Mouse (Mus musculus) layer of hippocampus, adult 2 months (tissue): ENCODE measurements around the gene Th. TPM values are rescaled to one million over a fixed set of nuclear protein-coding genes. Genes with fewer than 3 reads are reported as not detected.
A peak's percentile ranks its signal among the peaks of the same experiment; 100 is the strongest.

Experiments used
- DNase-seq, 2 experiments: peaks; one replicate each; pipeline ENCODE4 v3.0.0; 2022; ENCODE audit warnings: low spot score in 2 of 2
- H3K27ac ChIP-seq: fragments of 200-600 bp; 2 replicates; pipeline ENCODE4 v1.8.1; 2022
- H3K4me3 ChIP-seq: fragments of 200-600 bp; 2 replicates; pipeline ENCODE4 v1.8.1; 2022; ENCODE audit warnings: mild to moderate bottlenecking
- CTCF ChIP-seq: fragments of 200-600 bp; conservative IDR thresholded peaks from 2 replicates; pipeline ENCODE4 v1.8.1; 2022; ENCODE audit warnings: antibody characterized with exemption, mild to moderate bottlenecking, moderate library complexity
- total RNA-seq, 2 experiments: library from RNA; stranded (reverse); gene quantifications; 2 replicates each; pipeline ENCODE4 v1.2.3; 2021

Th gene
- total RNA-seq, 2 experiments from 2014 or later = 0.36 to 0.93 TPM

GRCm38 (mm10) chr7:142895223-142895840 lies 35.6 kb downstream of the Th start:
- TF ChIP-seq CTCF = no peak
- DNase-seq = no peak
- Histone ChIP-seq H3K27ac (no peak overlapping the region), H3K4me3 (no peak overlapping the region)

- no peak overlapping the region for H3K27ac ChIP-seq
- peak; percentile 66 to 90 for DNase-seq
- peak; percentile 98 for TF ChIP-seq CTCF
- no peak overlapping the region for H3K4me3 ChIP-seq
Observed at GRCm38 (mm10) chr7:142894669-142895068, 36.3 kb downstream of the Th start.

- no peak for TF ChIP-seq CTCF
Observed at GRCm38 (mm10) chr7:142893721-142894639, 36.9 kb downstream of the Th start.

GRCm38 (mm10) chr7:142893296-142893695 lies 37.6 kb downstream of the Th start:
- no peak for TF ChIP-seq CTCF
- no peak overlapping the region for H3K4me3 ChIP-seq
- no peak overlapping the region for H3K27ac ChIP-seq
- no peak for DNase-seq

More at GRCm38 (mm10) chr7:142893721-142894639, 36.9 kb downstream of the Th start:
- no peak overlapping the region for H3K27ac ChIP-seq
- DNase-seq = no peak
- no peak overlapping the region for H3K4me3 ChIP-seq

GRCm38 (mm10) chr7:142869419-142870163 lies 61.3 kb downstream of the Th start:
- Histone ChIP-seq H3K27ac (no peak overlapping the region), H3K4me3 (no peak overlapping the region)
- TF ChIP-seq CTCF = no peak
- no peak for DNase-seq

- H3K4me3 ChIP-seq = no peak overlapping the region
- no peak overlapping the region for H3K27ac ChIP-seq
- peak; percentile 83 for TF ChIP-seq CTCF
- DNase-seq = peak; percentile 16 to 33
Observed at GRCm38 (mm10) chr7:142850681-142851080, 80.2 kb downstream of the Th start.

Other genes with a start within 250 kb of the Th start
- gene Ins2, start 187.7 kb downstream of the Th start, total RNA-seq = not detected
- under 1 TPM; 0.28 to 0.37 TPM for gene Ascl2, start 38.1 kb upstream of the Th start, total RNA-seq
- gene Tspan32, start 73.9 kb upstream of the Th start, total RNA-seq = under 1 TPM in 1 of 2 experiments, not detected in 1; 0.36 TPM
- 100 to 1,000 TPM; 419 to 448 TPM for gene Cd81, start 121.6 kb upstream of the Th start, total RNA-seq
- 10 to 100 TPM; 38.5 to 41.4 TPM for gene Tssc4, start 138.1 kb upstream of the Th start, total RNA-seq
- gene Trpm5, start 163.5 kb upstream of the Th start, total RNA-seq = not detected
- under 1 TPM; 0.29 to 0.97 TPM for gene Kcnq1, start 175.2 kb upstream of the Th start, total RNA-seq